Mouse (Mus musculus): ENCODE measurements around the gene Odaph. TPM values are rescaled to one million over a fixed set of nuclear protein-coding genes. Genes with fewer than 3 reads are reported as not detected.

The Odaph gene
- polyA plus RNA-seq, 1 experiment from 2014 or later = not detected

DNA sequence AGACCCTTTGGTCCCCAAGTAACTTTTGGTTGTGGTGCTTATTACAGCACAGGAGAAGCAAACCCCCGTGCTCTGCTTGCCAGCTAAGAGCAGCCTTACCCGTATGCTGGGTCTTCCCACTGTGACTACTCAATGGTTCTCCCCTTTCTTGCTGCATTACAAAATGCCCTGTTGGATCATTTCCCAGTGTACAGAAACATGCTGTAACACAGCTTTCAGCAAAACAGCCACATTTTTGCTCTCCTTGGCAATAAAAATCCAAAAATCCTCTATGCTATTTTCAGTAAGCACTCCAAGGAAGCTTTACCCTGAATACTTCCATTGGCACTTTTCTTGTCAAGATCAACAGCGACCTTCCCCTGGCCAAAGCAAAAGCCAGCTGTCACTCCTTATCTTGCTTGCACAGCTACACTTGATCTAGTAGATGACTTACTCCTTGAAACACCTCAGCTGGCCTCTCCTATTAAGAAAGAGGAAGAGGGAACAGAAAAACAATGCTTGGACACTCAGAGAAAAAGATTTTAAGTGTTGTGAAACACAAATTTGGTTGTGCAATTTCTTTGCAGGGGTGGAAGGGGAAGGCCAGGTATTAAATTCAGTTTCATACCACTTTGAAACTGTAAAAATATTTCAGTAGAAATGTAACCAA is 26.5 kb upstream of the Odaph start:
- 81% methylated on average over 3 of the region's 3 CpGs for WGBS
- Histone ChIP-seq H3K27ac (ENCODE audit: low read depth, low read length) (no peak overlapping the region), H3K9ac (ENCODE audit: low read length) (no peak overlapping the region)

DNA sequence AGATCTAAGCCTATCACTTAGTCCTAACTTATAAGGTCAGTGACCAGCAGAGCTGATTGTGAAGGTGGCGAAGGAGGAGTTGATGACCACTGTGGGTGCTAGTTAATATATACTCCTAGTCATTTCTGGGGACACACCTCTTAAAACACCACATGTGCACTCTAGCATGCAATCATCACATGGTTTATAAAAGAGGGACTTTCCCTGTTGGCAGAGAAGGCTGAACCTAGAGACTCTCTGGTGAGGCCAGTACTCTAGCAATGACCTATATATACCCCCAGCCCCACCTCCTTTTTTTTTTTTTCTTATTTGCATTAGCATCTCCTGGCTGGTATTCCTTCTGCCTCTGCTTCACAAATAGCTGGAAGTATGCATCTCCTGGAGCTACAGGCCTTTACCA is 25.9 kb upstream of the Odaph start:
- Histone ChIP-seq H3K27me3 (ENCODE audit: control insufficient read depth, insufficient read depth, low read length) (no peaks in the 10 kb centered on the region), H3K4me2 (ENCODE audit: low read depth, low read length, severe bottlenecking) (peak overlapping the region; percentile 46), H3K27ac (ENCODE audit: low read depth, low read length) (no peak overlapping the region), H3K4me3 (ENCODE audit: low read depth, low read length) (peak overlapping the region; percentile 70), H3K36me3 (ENCODE audit: control insufficient read depth, insufficient read depth, low read length) (peaks cover 4% of the 10 kb centered on the region; the same call in 1 of the 2 replicates), H3K9me3 (ENCODE audit: control insufficient read depth, low read length) (no peaks in the 10 kb centered on the region), H3K9ac (ENCODE audit: low read length) (peak overlapping the region; percentile 78; the same call in 1 of the 2 replicates), H3K4me1 (replicated peaks; ENCODE audit: control insufficient read depth, insufficient read depth, low read length) (peaks cover 6% of the 10 kb centered on the region)
- WGBS = 100% methylated on average over 1 of the region's 1 CpGs
- no peak for DNase-seq (ENCODE audit: low spot score)
- ATAC-seq (replicated peaks; ENCODE audit: low FRiP score) = no peak

More for the DNA sequence above, 26.5 kb upstream of the Odaph start:
- Histone ChIP-seq H3K4me2 (ENCODE audit: low read depth, low read length, severe bottlenecking) (peak overlapping the region; percentile 9; the same call in 1 of the 2 replicates), H3K36me3 (ENCODE audit: control insufficient read depth, insufficient read depth, low read length) (peaks cover 4% of the 10 kb centered on the region; the same call in 1 of the 2 replicates), H3K27me3 (ENCODE audit: control insufficient read depth, insufficient read depth, low read length) (no peaks in the 10 kb centered on the region), H3K4me1 (replicated peaks; ENCODE audit: control insufficient read depth, insufficient read depth, low read length) (peaks cover 6% of the 10 kb centered on the region), H3K4me3 (ENCODE audit: low read depth, low read length) (no peak overlapping the region), H3K9me3 (ENCODE audit: control insufficient read depth, low read length) (no peaks in the 10 kb centered on the region)
- ATAC-seq (replicated peaks; ENCODE audit: low FRiP score) (no peak), DNase-seq (ENCODE audit: low spot score) (no peak)

DNA sequence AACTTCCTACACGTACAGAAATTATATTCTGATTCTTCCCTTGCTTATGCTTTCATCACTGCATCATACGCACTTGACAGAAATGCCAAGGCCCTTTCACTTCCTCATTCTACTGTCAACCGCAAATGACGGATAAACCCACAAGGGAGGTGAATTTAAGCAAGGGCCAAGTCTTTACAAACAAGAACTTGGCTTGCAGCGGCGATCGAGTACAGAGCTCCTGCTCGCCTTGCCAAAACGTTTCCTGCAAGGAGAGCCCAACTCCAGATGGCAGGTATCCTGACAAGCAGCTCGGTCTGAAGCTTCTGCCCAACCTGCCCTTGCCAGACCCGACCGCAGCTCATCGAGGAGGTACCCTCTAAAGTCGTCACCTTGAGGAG is 25.0 kb upstream of the Odaph start:
- peak overlapping the region; percentile 46 for H3K4me2 ChIP-seq (ENCODE audit: low read depth, low read length, severe bottlenecking)
- DNase-seq (ENCODE audit: low spot score) (no peak), ATAC-seq (replicated peaks; ENCODE audit: low FRiP score) (no peak; the same call in 1 of the 2 replicates)
- H3K27me3 ChIP-seq (ENCODE audit: control insufficient read depth, insufficient read depth, low read length) = no peaks in the 10 kb centered on the region
- peaks cover 6% of the 10 kb centered on the region for H3K4me1 ChIP-seq (replicated peaks; ENCODE audit: control insufficient read depth, insufficient read depth, low read length)
- no peaks in the 10 kb centered on the region for H3K9me3 ChIP-seq (ENCODE audit: control insufficient read depth, low read length)
- WGBS = under 1% methylated on average over 14 of the region's 14 CpGs
- peak overlapping the region; percentile 78 for H3K9ac ChIP-seq (ENCODE audit: low read length)
- H3K4me3 ChIP-seq (ENCODE audit: low read depth, low read length) = peak overlapping the region; percentile 70
- H3K27ac ChIP-seq (ENCODE audit: low read depth, low read length) = peak overlapping the region; percentile 96
- H3K36me3 ChIP-seq (ENCODE audit: control insufficient read depth, insufficient read depth, low read length) = no peaks in the 10 kb centered on the region; the same call in 1 of the 2 replicates

DNA sequence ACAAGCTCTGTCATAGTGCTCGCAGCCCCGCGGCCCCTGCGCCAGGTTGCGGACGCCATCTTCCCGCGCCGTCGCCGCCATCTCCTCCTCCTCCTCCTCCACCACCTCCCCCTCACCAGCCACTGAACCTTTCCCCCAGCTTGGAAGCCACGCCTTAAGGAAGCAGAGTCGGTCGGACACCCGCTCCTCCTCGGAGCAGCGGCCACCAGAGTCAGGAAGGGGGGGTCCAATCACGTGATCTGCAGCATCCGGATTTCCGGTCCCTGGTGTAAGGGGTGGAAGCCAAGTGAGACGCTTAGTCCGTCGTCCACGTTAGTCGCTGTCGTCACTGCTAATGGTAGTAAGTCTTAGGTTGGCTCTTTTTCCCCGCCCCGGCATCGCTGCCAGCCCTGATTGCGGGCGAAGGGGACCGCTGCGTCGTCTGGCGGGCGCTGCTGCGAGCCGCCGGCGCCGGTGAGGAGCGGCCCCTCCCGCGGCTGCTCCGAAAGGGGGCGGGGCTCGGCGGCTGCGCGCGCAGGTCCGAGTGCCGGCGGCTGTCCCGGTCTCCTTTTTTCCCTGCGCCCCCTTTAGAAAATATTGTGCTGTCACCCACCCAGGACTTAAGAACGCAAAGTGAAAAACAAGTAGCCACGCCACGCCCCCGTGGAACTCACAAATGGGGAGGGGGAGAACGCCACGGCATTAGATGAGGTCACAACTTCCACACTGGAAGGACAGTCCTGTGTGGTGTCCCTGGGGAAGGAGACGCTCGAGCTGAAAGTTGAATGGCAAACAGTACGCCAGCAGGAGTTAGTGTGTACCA is 24.4 kb upstream of the Odaph start, which contains the start of gene Rchy1:
Gene Rchy1, minus strand, starts transcription at position 430 of the 802 bp plus-strand sequence.
- under 1% methylated on average over 56 of the region's 65 CpGs for WGBS
- H3K36me3 ChIP-seq (ENCODE audit: control insufficient read depth, insufficient read depth, low read length) = no peaks in the 10 kb centered on the region
- H3K27me3 ChIP-seq (ENCODE audit: control insufficient read depth, insufficient read depth, low read length) = no peaks in the 10 kb centered on the region
- H3K4me1 ChIP-seq (replicated peaks; ENCODE audit: control insufficient read depth, insufficient read depth, low read length) = peaks cover 6% of the 10 kb centered on the region
- ATAC-seq (replicated peaks; ENCODE audit: low FRiP score) (peak; percentile 99), DNase-seq (ENCODE audit: low spot score) (peak; percentile 94)
- H3K9ac ChIP-seq (ENCODE audit: low read length) = peak within 1 kb of the TSS; percentile 78
- peak within 1 kb of the TSS; percentile 46 for H3K4me2 ChIP-seq (ENCODE audit: low read depth, low read length, severe bottlenecking)
- H3K27ac ChIP-seq (ENCODE audit: low read depth, low read length) = peak within 1 kb of the TSS; percentile 96
- H3K9me3 ChIP-seq (ENCODE audit: control insufficient read depth, low read length) = no peaks in the 10 kb centered on the region
- peak within 1 kb of the TSS; percentile 70 for H3K4me3 ChIP-seq (ENCODE audit: low read depth, low read length)

DNA sequence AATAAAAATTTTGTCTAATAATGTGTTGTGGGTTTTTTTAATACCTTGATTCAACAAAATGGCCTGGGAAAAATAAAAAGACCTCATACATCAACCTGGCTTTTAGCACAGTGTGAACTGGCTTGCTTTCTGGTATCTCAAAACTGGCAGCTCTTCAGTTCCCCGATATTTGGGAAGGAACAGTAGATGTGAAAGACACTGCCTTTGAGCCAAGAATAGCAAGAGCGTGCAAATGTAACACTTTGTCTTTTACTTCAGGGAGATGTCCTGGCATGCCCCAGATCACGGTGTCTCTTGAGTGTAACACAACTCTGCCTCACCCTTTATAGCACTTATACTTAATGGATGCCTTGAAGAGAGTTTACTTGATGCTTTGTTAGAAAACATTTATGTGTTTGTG is 15.2 kb upstream of the Odaph start:
- Histone ChIP-seq H3K4me2 (ENCODE audit: low read depth, low read length, severe bottlenecking) (no peak overlapping the region), H3K9ac (ENCODE audit: low read length) (no peak overlapping the region), H3K4me3 (ENCODE audit: low read depth, low read length) (no peak overlapping the region), H3K4me1 (replicated peaks; ENCODE audit: control insufficient read depth, insufficient read depth, low read length) (no peaks in the 10 kb centered on the region), H3K27ac (ENCODE audit: low read depth, low read length) (no peak overlapping the region), H3K9me3 (ENCODE audit: control insufficient read depth, low read length) (no peaks in the 10 kb centered on the region), H3K36me3 (ENCODE audit: control insufficient read depth, insufficient read depth, low read length) (no peaks in the 10 kb centered on the region), H3K27me3 (ENCODE audit: control insufficient read depth, insufficient read depth, low read length) (no peaks in the 10 kb centered on the region)
- WGBS = 96% methylated on average over 3 of the region's 3 CpGs
- DNase-seq (ENCODE audit: low spot score) = no peak
- no peak for ATAC-seq (replicated peaks; ENCODE audit: low FRiP score)

DNA sequence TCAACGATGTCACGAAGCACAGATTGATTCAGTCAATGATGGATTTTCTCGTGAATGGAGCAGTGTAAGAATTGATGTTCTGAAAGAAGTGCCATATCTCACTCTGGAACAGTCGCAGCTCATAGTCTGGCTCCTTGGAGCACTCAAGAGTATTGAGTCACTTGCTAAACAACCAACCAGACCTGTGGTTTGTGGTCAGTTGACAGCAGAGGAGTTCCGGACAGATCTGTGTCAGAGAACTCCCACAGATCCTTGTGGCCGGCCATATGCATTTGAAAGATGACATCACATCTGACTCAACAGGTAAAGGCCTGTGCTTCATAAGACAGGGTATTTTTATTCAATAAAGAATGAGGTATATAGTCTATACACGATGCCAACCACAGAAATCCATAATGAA is 13.3 kb upstream of the Odaph start:
- no peak overlapping the region for H3K4me2 ChIP-seq (ENCODE audit: low read depth, low read length, severe bottlenecking)
- no peaks in the 10 kb centered on the region for H3K4me1 ChIP-seq (replicated peaks; ENCODE audit: control insufficient read depth, insufficient read depth, low read length)
- ATAC-seq (replicated peaks; ENCODE audit: low FRiP score) (no peak), DNase-seq (ENCODE audit: low spot score) (no peak)
- no peak overlapping the region for H3K27ac ChIP-seq (ENCODE audit: low read depth, low read length)
- WGBS = 90% methylated on average over 7 of the region's 7 CpGs
- no peak overlapping the region for H3K4me3 ChIP-seq (ENCODE audit: low read depth, low read length)
- no peaks in the 10 kb centered on the region for H3K36me3 ChIP-seq (ENCODE audit: control insufficient read depth, insufficient read depth, low read length)
- H3K9me3 ChIP-seq (ENCODE audit: control insufficient read depth, low read length) = no peaks in the 10 kb centered on the region
- H3K9ac ChIP-seq (ENCODE audit: low read length) = no peak overlapping the region
- H3K27me3 ChIP-seq (ENCODE audit: control insufficient read depth, insufficient read depth, low read length) = no peaks in the 10 kb centered on the region

DNA sequence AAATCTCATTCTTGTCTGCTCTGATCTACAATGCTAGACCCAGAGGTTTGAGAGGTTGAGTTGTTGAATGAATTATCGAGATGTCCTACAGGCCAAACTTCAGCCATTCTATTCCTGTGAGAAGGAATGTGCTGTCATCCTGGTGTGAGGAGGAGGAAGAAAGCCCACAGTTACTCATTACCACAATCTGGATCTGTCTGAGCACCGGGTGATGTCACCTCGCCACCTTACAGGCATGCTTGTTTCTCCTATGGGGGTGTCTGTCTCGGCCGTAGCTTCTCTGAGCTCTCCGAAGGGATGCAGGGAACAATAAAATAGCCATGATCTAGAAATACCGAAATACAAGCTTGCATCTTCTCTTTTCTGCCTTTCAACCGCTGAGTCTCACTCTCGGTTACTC is 11.5 kb upstream of the Odaph start:
- no peaks in the 10 kb centered on the region for H3K9me3 ChIP-seq (ENCODE audit: control insufficient read depth, low read length)
- no peak overlapping the region for H3K9ac ChIP-seq (ENCODE audit: low read length)
- H3K27me3 ChIP-seq (ENCODE audit: control insufficient read depth, insufficient read depth, low read length) = no peaks in the 10 kb centered on the region
- no peak overlapping the region for H3K27ac ChIP-seq (ENCODE audit: low read depth, low read length)
- H3K36me3 ChIP-seq (ENCODE audit: control insufficient read depth, insufficient read depth, low read length) = no peaks in the 10 kb centered on the region
- no peak for ATAC-seq (replicated peaks; ENCODE audit: low FRiP score)
- H3K4me3 ChIP-seq (ENCODE audit: low read depth, low read length) = no peak overlapping the region
- no peak overlapping the region for H3K4me2 ChIP-seq (ENCODE audit: low read depth, low read length, severe bottlenecking)
- DNase-seq (ENCODE audit: low spot score) = no peak
- H3K4me1 ChIP-seq (replicated peaks; ENCODE audit: control insufficient read depth, insufficient read depth, low read length) = no peaks in the 10 kb centered on the region
- 94% methylated on average over 9 of the region's 9 CpGs for WGBS

DNA sequence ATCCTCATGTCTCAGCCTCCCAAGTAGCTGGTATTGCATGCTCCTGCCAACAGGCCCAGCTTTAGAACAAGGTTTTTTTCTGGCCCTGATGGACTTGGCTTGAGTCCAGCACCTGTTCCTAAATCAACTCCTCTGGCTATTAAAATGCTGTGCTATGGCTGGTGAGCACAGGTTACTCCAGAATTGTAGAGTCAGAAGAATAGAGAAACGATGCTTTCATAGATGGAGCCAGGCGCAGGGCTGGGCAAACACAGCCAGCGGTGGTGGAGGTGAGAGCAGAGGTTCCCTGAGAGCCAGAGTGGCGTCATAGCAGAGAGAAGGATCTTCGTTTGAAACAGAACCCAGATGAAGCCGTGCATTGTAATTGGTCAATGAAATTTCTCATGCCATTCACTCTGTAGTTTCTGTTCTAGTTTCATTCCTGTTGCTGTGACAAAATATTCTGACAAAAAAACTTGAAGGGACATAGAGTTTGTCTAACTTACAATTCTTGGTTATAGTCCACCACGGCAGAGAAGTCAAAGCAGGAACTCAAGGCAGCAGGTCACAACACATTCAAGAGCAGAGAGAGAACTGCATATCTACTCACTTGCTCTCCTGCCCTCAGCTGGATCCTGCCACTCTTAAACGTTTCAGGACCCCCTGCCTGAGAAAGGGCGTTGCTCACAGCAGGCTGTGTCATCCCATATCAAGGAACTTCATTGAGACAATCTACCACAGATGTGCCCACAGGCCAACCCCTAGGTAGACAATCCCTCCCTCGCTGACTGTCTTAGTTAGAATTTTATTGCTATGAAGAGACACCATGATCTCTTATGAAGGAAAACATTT is 10.5 kb upstream of the Odaph start:
- H3K9me3 ChIP-seq (ENCODE audit: control insufficient read depth, low read length) = no peaks in the 10 kb centered on the region
- no peaks in the 10 kb centered on the region for H3K4me1 ChIP-seq (replicated peaks; ENCODE audit: control insufficient read depth, insufficient read depth, low read length)
- H3K27me3 ChIP-seq (ENCODE audit: control insufficient read depth, insufficient read depth, low read length) = no peaks in the 10 kb centered on the region
- no peak overlapping the region for H3K4me2 ChIP-seq (ENCODE audit: low read depth, low read length, severe bottlenecking)
- ATAC-seq (replicated peaks; ENCODE audit: low FRiP score) (no peak), DNase-seq (ENCODE audit: low spot score) (no peak)
- H3K4me3 ChIP-seq (ENCODE audit: low read depth, low read length) = no peak overlapping the region
- 75% methylated on average over 10 of the region's 10 CpGs for WGBS
- H3K36me3 ChIP-seq (ENCODE audit: control insufficient read depth, insufficient read depth, low read length) = no peaks in the 10 kb centered on the region
- no peak overlapping the region for H3K27ac ChIP-seq (ENCODE audit: low read depth, low read length)
- no peak overlapping the region for H3K9ac ChIP-seq (ENCODE audit: low read length)

Data from forebrain, embryonic 11.5 days (tissue).